Mouse (Mus musculus) megakaryocyte, adult 5-6 weeks (primary cell): ENCODE results near the gene Cdkn1b. TPM values are rescaled to one million over a fixed set of nuclear protein-coding genes. Genes with fewer than 3 reads are reported as not detected.

ENCODE experiments used
- ATAC-seq: 2 replicates; pipeline ENCODE4 v1.8.0; 2016; ENCODE audit warnings: mild to moderate bottlenecking, inconsistent platforms; ENCODE audit not compliant: poor library complexity, severe bottlenecking
- total RNA-seq, 2 experiments: library from RNA; stranded (forward) in 1 of 2; stranded (reverse) in 1 of 2; fragments of 153-499, 151-499 nt in 1 of 2; fragments of 221-1000, 200-1000 nt in 1 of 2; gene quantifications; 2 replicates each; pipeline versions ENCODE4 v1.2.3 to v1.2.4; 2015 to 2017

Gene Cdkn1b
- total RNA-seq, 2 experiments from 2014 or later = 44.0 to 92.3 TPM

GRCm38 (mm10) chr6:134961858-134962517 is 41.8 kb downstream of the Cdkn1b start:
- ATAC-seq = no peak

DNA sequence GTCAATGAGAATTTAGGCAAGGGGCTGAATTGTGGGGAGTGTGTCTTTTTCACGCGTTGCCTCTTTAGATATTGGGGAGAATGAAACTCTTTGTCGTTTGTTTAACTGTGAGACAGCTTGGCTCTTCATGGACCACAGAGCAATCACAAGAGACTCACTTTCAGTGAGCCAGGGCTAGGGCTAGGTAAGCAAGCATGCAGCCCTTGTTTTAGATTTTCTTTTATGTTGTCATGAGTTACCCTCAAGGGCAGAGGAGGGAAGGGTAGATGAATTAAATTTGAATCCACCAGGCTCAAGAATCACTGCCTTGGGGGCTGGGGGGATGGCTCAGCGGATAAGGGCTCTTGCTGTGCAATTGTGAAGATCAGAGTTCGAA is 42.3 kb downstream of the Cdkn1b start:
- ATAC-seq = no peak

GRCm38 (mm10) chr6:134963910-134964309 is 43.7 kb downstream of the Cdkn1b start:
- no peak for ATAC-seq

DNA sequence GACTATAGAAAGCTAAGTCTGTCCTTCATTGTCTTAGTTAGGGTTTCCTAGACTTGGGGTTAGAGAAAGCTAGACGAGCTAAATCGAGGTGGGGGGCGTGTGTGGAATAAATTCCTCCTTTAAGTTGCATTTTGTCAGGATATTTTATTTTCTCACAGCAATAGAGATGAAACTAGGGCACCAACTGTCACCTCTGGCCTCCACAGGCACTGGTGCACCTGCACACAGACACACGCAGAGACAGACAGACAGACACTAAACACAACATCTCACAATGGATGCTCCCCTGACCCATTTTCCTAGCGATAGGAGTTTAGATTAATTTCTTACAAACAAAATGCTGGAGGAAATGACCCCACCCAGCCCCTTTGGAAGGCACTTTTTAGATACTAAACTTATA is 46.5 kb downstream of the Cdkn1b start:
- ATAC-seq = no peak

DNA sequence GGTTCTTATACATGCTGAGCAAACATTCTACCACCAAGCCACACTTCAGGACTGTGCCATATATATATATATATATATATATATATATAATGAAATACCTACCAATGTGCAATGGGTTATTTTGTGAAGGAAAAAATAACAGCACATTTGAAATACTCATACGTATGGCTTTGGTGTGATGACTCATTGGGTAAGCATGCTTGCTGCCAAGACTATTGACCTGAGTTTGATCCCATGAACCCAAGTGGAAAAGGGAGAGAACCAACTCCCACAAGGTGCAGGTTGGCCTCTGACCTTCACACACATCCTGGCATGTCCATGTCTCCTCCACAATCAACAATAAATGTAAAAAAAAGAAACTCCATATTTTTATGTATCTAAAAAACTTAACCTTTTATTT is 48.1 kb downstream of the Cdkn1b start:
- no peak for ATAC-seq

DNA sequence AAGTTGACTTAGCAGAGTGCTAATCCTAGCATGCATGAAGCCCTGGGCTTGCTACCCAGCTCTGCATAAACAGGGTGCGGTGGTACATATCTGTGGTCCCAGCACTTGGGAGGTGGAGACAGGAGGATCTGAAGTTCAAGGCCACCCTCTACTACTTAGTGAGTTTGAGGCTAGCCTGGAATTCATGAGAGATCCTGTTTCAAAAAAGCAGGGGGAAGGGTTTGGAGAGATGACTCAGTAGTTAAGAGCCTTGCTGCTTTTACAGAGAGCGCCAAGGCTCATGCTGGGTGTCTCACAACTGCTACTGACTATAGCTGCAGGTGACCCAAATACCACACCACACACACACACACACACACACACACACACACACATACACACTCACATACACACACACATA is 49.3 kb downstream of the Cdkn1b start:
- no peak for ATAC-seq

DNA sequence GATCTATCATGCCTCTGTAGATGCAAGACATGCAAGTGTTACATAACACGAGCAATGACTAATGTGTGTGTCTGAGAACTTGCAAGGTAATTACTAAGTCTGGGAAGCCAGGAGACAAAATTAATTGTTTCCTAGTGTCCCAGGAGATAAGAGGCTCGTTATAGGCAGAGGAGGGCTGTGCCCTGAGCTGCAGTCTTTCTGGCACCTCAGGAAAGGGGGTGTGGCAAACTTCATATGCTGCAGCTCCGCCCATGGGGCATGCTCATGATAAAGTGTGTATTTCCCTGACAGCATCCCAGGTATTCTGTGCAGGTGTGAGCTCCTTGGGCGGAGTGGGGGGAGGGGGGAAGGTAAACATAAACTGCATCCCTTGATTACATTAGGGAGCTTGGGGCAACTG is 51.9 kb downstream of the Cdkn1b start:
- ATAC-seq = no peak

Other genes with a start within 250 kb of the Cdkn1b start
- 1.3 and 1.8 TPM in 2 replicates for gene Dusp16, start 127.8 kb upstream of the Cdkn1b start, total RNA-seq (2015)
- 1.2 and 1.4 TPM in 2 replicates for gene Dusp16, start 127.8 kb upstream of the Cdkn1b start, total RNA-seq (2017)
- 3.1 and 4.5 TPM in 2 replicates for gene Crebl2, start 90.2 kb upstream of the Cdkn1b start, total RNA-seq (2015)
- gene Crebl2, start 90.2 kb upstream of the Cdkn1b start, total RNA-seq (2017) = 6.7 and 6.8 TPM in 2 replicates
- gene Gpr19, start 21.8 kb upstream of the Cdkn1b start, total RNA-seq (2015) = 7.4 and 9.8 TPM in 2 replicates
- gene Gpr19, start 21.8 kb upstream of the Cdkn1b start, total RNA-seq (2017) = 7.7 and 11.0 TPM in 2 replicates
- 0.21 and 0.89 TPM in 2 replicates for gene Apold1, start 61.3 kb downstream of the Cdkn1b start, total RNA-seq (2015)
- gene Apold1, start 61.3 kb downstream of the Cdkn1b start, total RNA-seq (2017) = 0.40 and 0.49 TPM in 2 replicates
- gene Ddx47, start 91.2 kb downstream of the Cdkn1b start, total RNA-seq (2015) = 43.4 and 50.3 TPM in 2 replicates
- gene Ddx47, start 91.2 kb downstream of the Cdkn1b start, total RNA-seq (2017) = 62.6 and 74.5 TPM in 2 replicates
- gene Gprc5a, start 145.2 kb downstream of the Cdkn1b start, total RNA-seq (2015) = 0.16 and 0.56 TPM in 2 replicates
- 0.22 TPM in 1 of 2 replicates, not detected in the other for gene Gprc5a, start 145.2 kb downstream of the Cdkn1b start, total RNA-seq (2017)
- gene Gprc5d, start 197.9 kb downstream of the Cdkn1b start, total RNA-seq (2015) = not detected in 2 replicates
- gene Gprc5d, start 197.9 kb downstream of the Cdkn1b start, total RNA-seq (2017) = not detected in 2 replicates